Mouse (Mus musculus): Measurements from ENCODE around the gene Stxbp3. TPM values are rescaled to one million over a fixed set of nuclear protein-coding genes. Genes with fewer than 3 reads are reported as not detected.
A peak's percentile ranks its signal among the peaks of the same experiment; 100 is the strongest.

Gene Stxbp3
- polyA plus RNA-seq, 1 experiment from 2014 or later: 49.6 TPM

- Histone ChIP-seq H3K4me1 (ENCODE audit: control insufficient read depth, insufficient read depth, low read length) (no peaks in the 10 kb centered on the region), H3K9me3 (ENCODE audit: control insufficient read depth, low read length) (no peaks in the 10 kb centered on the region), H3K4me2 (ENCODE audit: low read depth, low read length) (no peak overlapping the region), H3K27ac (ENCODE audit: low read length) (no peak overlapping the region), H3K4me3 (ENCODE audit: low read length) (no peak overlapping the region), H3K27me3 (replicated peaks; ENCODE audit: control insufficient read depth, insufficient read depth, low read length) (no peaks in the 10 kb centered on the region), H3K36me3 (ENCODE audit: control insufficient read depth, insufficient read depth, low read length) (peaks cover 3% of the 10 kb centered on the region; the same call in 1 of the 2 replicates), H3K9ac (ENCODE audit: low read depth, low read length) (no peak overlapping the region)
- WGBS: 87% methylated on average over 7 of the region's 7 CpGs
- no peak for ATAC-seq
Measured at GRCm38 (mm10) chr3:108795554-108796299, 44.6 kb downstream of the Stxbp3 start.

DNA sequence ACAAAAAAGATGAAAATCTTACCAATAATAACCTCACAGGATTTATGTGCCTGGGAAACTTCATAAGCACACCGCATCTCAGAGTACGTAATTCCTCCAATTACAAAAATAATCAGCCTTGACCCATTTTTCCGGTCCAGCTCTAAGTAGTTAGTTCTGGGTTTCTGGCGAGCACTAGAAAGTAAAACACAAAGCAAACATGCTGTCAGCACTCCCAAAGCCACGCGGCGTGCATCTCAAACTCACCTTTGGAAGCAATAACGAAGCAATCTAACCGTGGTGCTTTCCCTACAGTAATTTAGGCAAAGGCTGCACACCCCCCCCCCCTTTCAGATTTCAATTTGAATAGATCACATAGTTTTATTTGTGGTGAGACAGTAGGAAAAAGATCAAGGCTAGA is 45.5 kb downstream of the Stxbp3 start:
- Histone ChIP-seq H3K9ac (ENCODE audit: low read depth, low read length) (no peak overlapping the region), H3K36me3 (ENCODE audit: control insufficient read depth, insufficient read depth, low read length) (0 out of 2 replicates have a peak, but pooled peaks cover 2% of the 10 kb centered on the region), H3K9me3 (ENCODE audit: control insufficient read depth, low read length) (no peaks in the 10 kb centered on the region), H3K27me3 (replicated peaks; ENCODE audit: control insufficient read depth, insufficient read depth, low read length) (no peaks in the 10 kb centered on the region), H3K4me2 (ENCODE audit: low read depth, low read length) (no peak overlapping the region), H3K4me1 (ENCODE audit: control insufficient read depth, insufficient read depth, low read length) (no peaks in the 10 kb centered on the region), H3K4me3 (ENCODE audit: low read length) (no peak overlapping the region), H3K27ac (ENCODE audit: low read length) (no peak overlapping the region)
- no peak for ATAC-seq
- 91% methylated on average over 9 of the region's 9 CpGs for WGBS

- H3K27ac ChIP-seq (ENCODE audit: low read length): no peak overlapping the region
- H3K9ac ChIP-seq (ENCODE audit: low read depth, low read length): no peak overlapping the region
- ATAC-seq: no peak
- no peak overlapping the region for H3K4me3 ChIP-seq (ENCODE audit: low read length)
- no peaks in the 10 kb centered on the region for H3K27me3 ChIP-seq (replicated peaks; ENCODE audit: control insufficient read depth, insufficient read depth, low read length)
- no peak overlapping the region for H3K4me2 ChIP-seq (ENCODE audit: low read depth, low read length)
- H3K9me3 ChIP-seq (ENCODE audit: control insufficient read depth, low read length): no peaks in the 10 kb centered on the region
- H3K36me3 ChIP-seq (ENCODE audit: control insufficient read depth, insufficient read depth, low read length): 0 out of 2 replicates have a peak, but pooled peaks cover 2% of the 10 kb centered on the region
- peaks cover 3% of the 10 kb centered on the region; the same call in 1 of the 2 replicates for H3K4me1 ChIP-seq (ENCODE audit: control insufficient read depth, insufficient read depth, low read length)
Measured at GRCm38 (mm10) chr3:108792420-108792819, 47.9 kb downstream of the Stxbp3 start.

DNA sequence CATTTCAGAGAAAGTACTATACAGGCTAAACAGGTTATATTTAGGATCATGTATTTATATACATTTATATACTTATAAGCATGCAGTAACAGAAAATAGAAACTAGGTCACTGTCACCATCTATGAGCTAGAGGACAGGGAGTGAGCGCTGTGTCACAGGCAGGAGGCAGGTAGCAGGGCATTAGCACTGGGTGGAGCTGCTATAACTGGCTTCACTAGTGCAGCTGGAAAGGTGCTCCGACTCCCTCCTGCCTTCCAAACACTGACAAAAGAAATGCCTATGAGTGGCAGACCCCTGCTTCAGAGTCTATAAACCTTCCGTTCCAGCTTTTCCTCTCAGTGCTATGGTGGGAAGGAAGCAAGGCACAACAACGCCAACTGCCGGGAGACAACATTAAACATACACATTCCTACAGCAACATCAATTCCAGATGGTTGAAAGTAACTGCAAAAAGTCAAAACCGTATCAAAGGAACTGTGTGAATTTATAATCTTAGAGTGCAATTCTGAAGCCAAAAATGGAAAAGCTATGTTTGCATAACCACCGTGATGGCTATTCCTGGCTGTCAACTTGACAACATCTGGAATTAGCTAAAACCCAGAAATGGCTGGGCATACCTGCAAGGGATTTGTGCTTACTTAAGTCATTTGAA is 49.1 kb downstream of the Stxbp3 start:
- WGBS: 71% methylated on average over 7 of the region's 7 CpGs
- no peaks in the 10 kb centered on the region for H3K9me3 ChIP-seq (ENCODE audit: control insufficient read depth, low read length)
- H3K4me2 ChIP-seq (ENCODE audit: low read depth, low read length): no peak overlapping the region
- H3K27me3 ChIP-seq (replicated peaks; ENCODE audit: control insufficient read depth, insufficient read depth, low read length): no peaks in the 10 kb centered on the region
- no peak overlapping the region for H3K27ac ChIP-seq (ENCODE audit: low read length)
- H3K36me3 ChIP-seq (ENCODE audit: control insufficient read depth, insufficient read depth, low read length): 0 out of 2 replicates have a peak, but pooled peaks cover 2% of the 10 kb centered on the region
- no peak overlapping the region for H3K9ac ChIP-seq (ENCODE audit: low read depth, low read length)
- no peak for ATAC-seq
- H3K4me1 ChIP-seq (ENCODE audit: control insufficient read depth, insufficient read depth, low read length): peaks cover 3% of the 10 kb centered on the region; the same call in 1 of the 2 replicates
- no peak overlapping the region for H3K4me3 ChIP-seq (ENCODE audit: low read length)

DNA sequence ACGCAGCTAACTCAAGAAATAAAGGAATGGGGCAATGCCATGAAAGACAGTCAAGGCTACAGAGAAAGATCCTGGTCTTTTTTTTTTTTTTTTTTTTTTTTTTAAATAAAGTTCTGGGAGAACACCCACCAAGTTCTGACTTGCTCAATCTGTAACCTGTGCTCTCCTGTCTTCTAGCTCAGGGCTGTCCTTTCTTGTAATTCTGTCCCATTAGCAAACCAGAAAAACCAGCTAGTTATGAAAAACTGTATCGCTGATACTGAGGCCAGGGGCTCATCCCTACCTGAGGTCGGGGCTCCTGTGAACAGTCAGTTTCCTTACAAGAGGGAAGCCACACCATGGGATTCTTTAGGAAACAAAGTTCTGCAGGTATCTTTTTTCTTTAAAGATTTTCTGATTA is 49.8 kb downstream of the Stxbp3 start:
- H3K4me1 ChIP-seq (ENCODE audit: control insufficient read depth, insufficient read depth, low read length): peaks cover 3% of the 10 kb centered on the region; the same call in 1 of the 2 replicates
- H3K9ac ChIP-seq (ENCODE audit: low read depth, low read length): no peak overlapping the region
- H3K4me3 ChIP-seq (ENCODE audit: low read length): no peak overlapping the region
- H3K9me3 ChIP-seq (ENCODE audit: control insufficient read depth, low read length): no peaks in the 10 kb centered on the region
- H3K27me3 ChIP-seq (replicated peaks; ENCODE audit: control insufficient read depth, insufficient read depth, low read length): no peaks in the 10 kb centered on the region
- no peak overlapping the region for H3K4me2 ChIP-seq (ENCODE audit: low read depth, low read length)
- no peak for ATAC-seq
- 81% methylated on average over 3 of the region's 3 CpGs for WGBS
- 0 out of 2 replicates have a peak, but pooled peaks cover 2% of the 10 kb centered on the region for H3K36me3 ChIP-seq (ENCODE audit: control insufficient read depth, insufficient read depth, low read length)
- no peak overlapping the region for H3K27ac ChIP-seq (ENCODE audit: low read length)

- peaks cover 3% of the 10 kb centered on the region; the same call in 1 of the 2 replicates for H3K4me1 ChIP-seq (ENCODE audit: control insufficient read depth, insufficient read depth, low read length)
- no peak overlapping the region for H3K4me3 ChIP-seq (ENCODE audit: low read length)
- H3K4me2 ChIP-seq (ENCODE audit: low read depth, low read length): no peak overlapping the region
- H3K9me3 ChIP-seq (ENCODE audit: control insufficient read depth, low read length): no peaks in the 10 kb centered on the region
- 0 out of 2 replicates have a peak, but pooled peaks cover 2% of the 10 kb centered on the region for H3K36me3 ChIP-seq (ENCODE audit: control insufficient read depth, insufficient read depth, low read length)
- no peak for ATAC-seq
- H3K27ac ChIP-seq (ENCODE audit: low read length): no peak overlapping the region
- WGBS: 78% methylated on average over 5 of the region's 5 CpGs
- H3K27me3 ChIP-seq (replicated peaks; ENCODE audit: control insufficient read depth, insufficient read depth, low read length): no peaks in the 10 kb centered on the region
- H3K9ac ChIP-seq (ENCODE audit: low read depth, low read length): no peak overlapping the region
Measured at GRCm38 (mm10) chr3:108789299-108789698, 51.0 kb downstream of the Stxbp3 start.

DNA sequence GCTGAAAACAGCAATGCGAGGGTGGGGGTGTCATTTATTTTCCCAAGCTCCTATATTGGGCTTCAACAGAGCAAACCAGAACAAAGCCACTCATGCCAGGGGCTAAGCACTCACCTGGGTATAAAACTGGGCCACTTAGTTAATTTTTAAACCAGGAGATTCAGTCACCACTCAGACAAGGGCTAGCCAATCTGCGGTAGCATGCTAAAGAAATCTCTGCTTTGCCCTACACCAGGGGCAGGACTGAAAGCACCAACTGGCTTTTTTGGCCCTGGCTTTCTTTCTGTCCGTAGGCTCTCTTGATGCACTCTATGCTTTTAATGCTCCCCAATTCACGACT is 51.9 kb downstream of the Stxbp3 start:
- Histone ChIP-seq H3K27ac (ENCODE audit: low read length) (no peak overlapping the region; the same call in 1 of the 2 replicates), H3K4me2 (ENCODE audit: low read depth, low read length) (peak overlapping the region; percentile 19; the same call in 1 of the 2 replicates), H3K27me3 (replicated peaks; ENCODE audit: control insufficient read depth, insufficient read depth, low read length) (no peaks in the 10 kb centered on the region), H3K36me3 (ENCODE audit: control insufficient read depth, insufficient read depth, low read length) (0 out of 2 replicates have a peak, but pooled peaks cover 2% of the 10 kb centered on the region), H3K9me3 (ENCODE audit: control insufficient read depth, low read length) (no peaks in the 10 kb centered on the region), H3K4me3 (ENCODE audit: low read length) (no peak overlapping the region), H3K4me1 (ENCODE audit: control insufficient read depth, insufficient read depth, low read length) (peaks cover 3% of the 10 kb centered on the region; the same call in 1 of the 2 replicates), H3K9ac (ENCODE audit: low read depth, low read length) (no peak overlapping the region)
- peak; percentile 73 for ATAC-seq
- 69% methylated on average over 4 of the region's 4 CpGs for WGBS

DNA sequence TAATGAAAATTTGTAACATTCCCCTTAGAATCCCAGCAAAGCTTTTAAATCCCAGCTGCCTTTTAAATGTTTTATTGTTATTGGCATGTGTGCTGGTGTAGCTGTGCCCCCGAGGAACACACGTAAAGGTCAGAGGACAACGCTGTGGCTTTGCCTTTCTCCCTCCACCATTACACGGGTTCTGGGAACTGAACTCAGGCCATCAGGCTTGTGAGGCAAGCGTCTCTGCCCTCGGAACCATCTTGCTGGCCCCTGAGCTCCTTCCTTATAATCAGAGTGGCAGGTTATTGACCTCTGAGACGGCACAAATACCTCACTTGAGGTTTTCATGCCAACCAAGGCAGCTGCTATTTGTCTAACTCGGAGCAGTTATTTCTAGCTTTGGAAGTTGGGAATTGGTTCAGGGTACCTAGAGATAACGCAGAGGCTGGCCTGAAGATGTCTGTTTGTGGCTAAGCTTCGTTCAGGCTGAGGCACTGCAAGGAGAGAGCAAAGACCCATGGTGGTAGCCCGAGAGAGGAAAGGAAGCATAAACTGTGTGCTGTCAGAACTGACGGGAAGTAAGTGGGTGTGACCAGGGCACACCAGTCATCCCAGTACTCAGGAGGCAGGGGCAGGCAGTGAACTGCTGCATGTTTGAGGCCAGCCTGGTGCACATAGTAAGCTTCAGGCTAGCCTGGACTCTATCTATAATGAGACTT is 52.4 kb downstream of the Stxbp3 start:
- peaks cover 3% of the 10 kb centered on the region; the same call in 1 of the 2 replicates for H3K4me1 ChIP-seq (ENCODE audit: control insufficient read depth, insufficient read depth, low read length)
- no peak overlapping the region for H3K4me3 ChIP-seq (ENCODE audit: low read length)
- 0 out of 2 replicates have a peak, but pooled peaks cover 2% of the 10 kb centered on the region for H3K36me3 ChIP-seq (ENCODE audit: control insufficient read depth, insufficient read depth, low read length)
- ATAC-seq: peak; percentile 81
- WGBS: 53% methylated on average over 12 of the region's 12 CpGs
- H3K9me3 ChIP-seq (ENCODE audit: control insufficient read depth, low read length): no peaks in the 10 kb centered on the region
- peak overlapping the region; percentile 19; the same call in 1 of the 2 replicates for H3K4me2 ChIP-seq (ENCODE audit: low read depth, low read length)
- H3K27me3 ChIP-seq (replicated peaks; ENCODE audit: control insufficient read depth, insufficient read depth, low read length): no peaks in the 10 kb centered on the region
- no peak overlapping the region for H3K9ac ChIP-seq (ENCODE audit: low read depth, low read length)
- H3K27ac ChIP-seq (ENCODE audit: low read length): no peak overlapping the region; the same call in 1 of the 2 replicates

- Histone ChIP-seq H3K9me3 (ENCODE audit: control insufficient read depth, low read length) (no peaks in the 10 kb centered on the region), H3K36me3 (ENCODE audit: control insufficient read depth, insufficient read depth, low read length) (0 out of 2 replicates have a peak, but pooled peaks cover 2% of the 10 kb centered on the region), H3K27me3 (replicated peaks; ENCODE audit: control insufficient read depth, insufficient read depth, low read length) (no peaks in the 10 kb centered on the region), H3K9ac (ENCODE audit: low read depth, low read length) (no peak overlapping the region), H3K4me3 (ENCODE audit: low read length) (no peak overlapping the region), H3K4me2 (ENCODE audit: low read depth, low read length) (no peak overlapping the region), H3K4me1 (ENCODE audit: control insufficient read depth, insufficient read depth, low read length) (peaks cover 3% of the 10 kb centered on the region), H3K27ac (ENCODE audit: low read length) (no peak overlapping the region)
- 81% methylated on average over 6 of the region's 6 CpGs for WGBS
- no peak for ATAC-seq
Measured at GRCm38 (mm10) chr3:108786520-108786919, 53.8 kb downstream of the Stxbp3 start.
